19 mouse cellular contexts compared by ENCODE assay signal in genomic region chr5:96870996-96871395, GRCm38 (mm10).
DNase-seq lines count a peak whose midpoint lies in the region; ATAC-seq and TF ChIP-seq lines count a peak whose summit lies in the region.
"Had no signal": no experiment of that assay in that cellular context is flagged by ENCODE, and none has a peak within 500 bp of the region (broad histone marks: within the 10 kb centered on the region; RNA-seq: fewer than 3 reads in every experiment).

No protein-coding gene starts in this region.

- H3K4me2 ChIP-seq in lung, postnatal 0 days (replicated peaks; ENCODE audit: low read depth, low read length) = no peak overlapping the region
- H3K4me2 ChIP-seq: forebrain, embryonic 13.5 days; heart, embryonic 12.5 days; hindbrain, embryonic 14.5 days had no signal

- WGBS in lung, postnatal 0 days = 80% methylated on average over 12 of the region's 12 CpGs

- no peak for ATAC-seq in lung, postnatal 0 days
- ATAC-seq: forebrain, embryonic 13.5 days; forebrain, postnatal 0 days; Patski had no signal

- no peaks in the 10 kb centered on the region for H3K9me3 ChIP-seq in lung, postnatal 0 days (ENCODE audit: low read length)
- H3K9me3 ChIP-seq: embryonic facial prominence, embryonic 10.5 days; forebrain, embryonic 13.5 days; heart, embryonic 12.5 days had no signal

- H3K4me1 ChIP-seq in lung, postnatal 0 days (ENCODE audit: insufficient read depth, low read depth, low read length) = no peaks in the 10 kb centered on the region
- H3K4me1 ChIP-seq: forebrain, embryonic 13.5 days; heart, embryonic 12.5 days had no signal

- H3K36me3 ChIP-seq in lung, postnatal 0 days (ENCODE audit: insufficient read depth, low read length) = no peaks in the 10 kb centered on the region
- H3K36me3 ChIP-seq: embryonic facial prominence, embryonic 10.5 days; heart, embryonic 12.5 days had no signal

- intact Hi-C loops in heart, postnatal 14 days (cut with DNase I) = no loop called here

- no peak overlapping the region for H3K4me3 ChIP-seq in lung, postnatal 0 days (ENCODE audit: low read depth, low read length)
- H3K4me3 ChIP-seq: embryonic facial prominence, embryonic 10.5 days; forebrain, embryonic 13.5 days; heart, embryonic 12.5 days had no signal

- peak; percentile 11 for DNase-seq in heart, adult 8-10 months (ENCODE audit: low spot score)
- DNase-seq in heart, postnatal 14 days = no peak
- DNase-seq in kidney, adult 9 months = peak; percentile 17
- no peak for DNase-seq in kidney, adult 11 months
- DNase-seq in lung, postnatal 10 days = peak; percentile 21
- no peak for DNase-seq in lung, postnatal 0 days (ENCODE audit: low spot score)
- peak; percentile 31 to 42 for DNase-seq in kidney, postnatal 4 days
- DNase-seq: adrenal gland, adult 2 months; adrenal gland, postnatal 25 days; cerebellum, adult 2 months; cerebellum, postnatal 10 days; forebrain, postnatal 0 days; gastrocnemius, postnatal 14 days had no signal

- H3K27me3 ChIP-seq in lung, postnatal 0 days (replicated peaks; ENCODE audit: insufficient read depth, low read length) = no peaks in the 10 kb centered on the region
- H3K27me3 ChIP-seq: CH12.LX; forebrain, embryonic 13.5 days; Patski had no signal

- no peak overlapping the region for H3K27ac ChIP-seq in lung, postnatal 0 days (ENCODE audit: low read length)
- H3K27ac ChIP-seq: embryonic facial prominence, embryonic 10.5 days; forebrain, embryonic 13.5 days; hindbrain, embryonic 14.5 days had no signal

- no peak overlapping the region for H3K9ac ChIP-seq in lung, postnatal 0 days (replicated peaks; ENCODE audit: low read depth)
- H3K9ac ChIP-seq: forebrain, embryonic 13.5 days; forebrain, postnatal 0 days; heart, embryonic 12.5 days; hindbrain, embryonic 14.5 days had no signal

- TF ChIP-seq EP300 in lung, postnatal 0 days (IDR thresholded peaks at IDR 0.05) = no peak

- no peak for TF ChIP-seq CTCF in lung, postnatal 0 days (IDR thresholded peaks at IDR 0.05)

Comparison
In these comparisons a context has a peak if more than half of its experiments do, and no peak if none do; other contexts are left out.
1. DNase-seq: peak in heart, adult 8-10 months (single experiment), kidney, adult 9 months (single experiment), lung, postnatal 10 days (single experiment) and kidney, postnatal 4 days (2 of 2); none in heart, postnatal 14 days (0 of 2), kidney, adult 11 months (single experiment) and lung, postnatal 0 days (single experiment).